Mouse (Mus musculus) embryonic fibroblast, embryonic 13.5 days (primary cell): ENCODE measurements around the gene Fam166b. TPM values are rescaled to one million over a fixed set of nuclear protein-coding genes. Genes with fewer than 3 reads are reported as not detected.

Experiments
- H3K27ac ChIP-seq: 2 replicates; pipeline ENCODE4 v1.5.1; 2012; ENCODE audit warnings: low read length, control low read depth, inconsistent platforms; ENCODE audit not compliant: insufficient read depth
- H3K4me1 ChIP-seq: 2 replicates; pipeline ENCODE4 v1.6.1; 2011; ENCODE audit warnings: low read length; ENCODE audit not compliant: control insufficient read depth, insufficient read depth
- H3K4me3 ChIP-seq: 2 replicates; pipeline ENCODE4 v1.5.1; 2011; ENCODE audit warnings: mild to moderate bottlenecking, control low read depth, low read length; ENCODE audit not compliant: insufficient read depth
- CTCF ChIP-seq: IDR thresholded peaks from 2 replicates; pipeline ENCODE4 v1.5.1; 2011; ENCODE audit warnings: mild to moderate bottlenecking, control low read depth, low read length, moderate library complexity, borderline replicate concordance; ENCODE audit not compliant: insufficient read depth
- POLR2A ChIP-seq: IDR thresholded peaks from 2 replicates; pipeline ENCODE4 v1.6.1; 2011; ENCODE audit warnings: low read depth, mild to moderate bottlenecking, control low read depth, low read length, moderate library complexity
- polyA plus RNA-seq: library from polyadenylated mRNA; stranded (reverse); fragments of >200 nt; gene quantifications from 2 replicates; pipeline ENCODE4 v1.2.4, GENCODE M21; 2011; ENCODE audit warnings: low read depth; ENCODE audit not compliant: missing spikeins, insufficient read length

The Fam166b gene
- polyA plus RNA-seq, 1 experiment = not detected

DNA sequence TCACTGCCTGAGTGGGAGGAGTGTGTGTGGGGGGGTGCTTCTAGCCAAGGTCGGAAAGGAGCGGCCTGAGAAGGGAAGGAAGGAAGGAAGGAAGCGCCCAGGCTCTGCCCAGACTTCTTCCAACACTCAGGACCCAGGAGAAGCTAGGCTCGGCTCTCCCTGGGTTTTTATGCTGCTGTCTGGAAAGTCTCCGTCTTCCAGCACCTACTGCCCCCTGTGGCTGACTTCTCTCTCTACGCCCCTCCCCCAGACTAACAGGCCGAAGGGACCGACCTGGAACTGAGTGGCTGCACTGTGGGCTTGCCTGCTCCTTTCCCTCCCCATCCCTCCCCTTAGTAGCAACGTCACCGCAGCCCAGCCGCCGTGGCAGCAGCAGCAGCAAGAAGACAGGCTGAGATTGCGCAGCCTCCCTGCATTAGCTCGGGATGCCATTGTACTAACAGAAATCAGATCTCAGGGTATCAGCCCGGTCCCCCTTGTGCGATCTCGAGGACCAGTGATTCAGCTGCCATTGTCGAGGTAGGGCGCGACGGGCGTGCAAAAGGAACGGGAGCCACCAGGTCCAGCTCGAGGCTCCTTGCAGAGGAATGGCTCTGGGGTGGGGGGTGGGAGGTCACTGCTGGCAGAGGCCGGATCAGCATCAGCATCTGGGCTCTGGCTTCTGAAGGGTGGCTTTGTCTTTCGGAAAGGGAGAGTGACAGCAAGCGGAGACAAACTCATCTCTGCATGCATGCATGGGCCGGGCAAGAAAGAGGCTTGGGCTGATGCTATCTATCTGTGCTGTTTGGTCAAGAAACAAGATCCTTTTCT, 22.6 kb downstream of the Fam166b start:
- Histone ChIP-seq H3K27ac (peak overlapping the region; percentile 90), H3K4me1 (peaks cover 9% of the 10 kb centered on the region), H3K4me3 (peak overlapping the region; percentile 64)
- TF ChIP-seq POLR2A (peak; percentile 91), CTCF (peak; percentile 38; the same call in 1 of the 2 replicates)

- no peak for TF ChIP-seq POLR2A
- no peak for TF ChIP-seq CTCF
- Histone ChIP-seq H3K4me1 (peaks cover 12% of the 10 kb centered on the region), H3K27ac (peak overlapping the region; percentile 90), H3K4me3 (no peak overlapping the region)
Measured at GRCm38 (mm10) chr4:43404697-43405096, 24.2 kb downstream of the Fam166b start.

- Histone ChIP-seq H3K4me1 (peaks cover 20% of the 10 kb centered on the region), H3K4me3 (no peak overlapping the region), H3K27ac (no peak overlapping the region; the same call in 1 of the 2 replicates)
- no peak for TF ChIP-seq POLR2A
- no peak for TF ChIP-seq CTCF
Measured at GRCm38 (mm10) chr4:43402212-43402611, 26.7 kb downstream of the Fam166b start.

GRCm38 (mm10) chr4:43401486-43401885, 27.4 kb downstream of the Fam166b start:
- peaks cover 20% of the 10 kb centered on the region for H3K4me1 ChIP-seq
- TF ChIP-seq CTCF = no peak
- TF ChIP-seq POLR2A = no peak
- 0 out of 2 replicates have a peak overlapping the region, but pooled peaks have one; percentile 9 for H3K27ac ChIP-seq
- H3K4me3 ChIP-seq = no peak overlapping the region

- Histone ChIP-seq H3K27ac (0 out of 2 replicates have a peak overlapping the region, but pooled peaks have one; percentile 9), H3K4me3 (no peak overlapping the region), H3K4me1 (peaks cover 20% of the 10 kb centered on the region)
Measured at GRCm38 (mm10) chr4:43400976-43401375, 28.0 kb downstream of the Fam166b start.

DNA sequence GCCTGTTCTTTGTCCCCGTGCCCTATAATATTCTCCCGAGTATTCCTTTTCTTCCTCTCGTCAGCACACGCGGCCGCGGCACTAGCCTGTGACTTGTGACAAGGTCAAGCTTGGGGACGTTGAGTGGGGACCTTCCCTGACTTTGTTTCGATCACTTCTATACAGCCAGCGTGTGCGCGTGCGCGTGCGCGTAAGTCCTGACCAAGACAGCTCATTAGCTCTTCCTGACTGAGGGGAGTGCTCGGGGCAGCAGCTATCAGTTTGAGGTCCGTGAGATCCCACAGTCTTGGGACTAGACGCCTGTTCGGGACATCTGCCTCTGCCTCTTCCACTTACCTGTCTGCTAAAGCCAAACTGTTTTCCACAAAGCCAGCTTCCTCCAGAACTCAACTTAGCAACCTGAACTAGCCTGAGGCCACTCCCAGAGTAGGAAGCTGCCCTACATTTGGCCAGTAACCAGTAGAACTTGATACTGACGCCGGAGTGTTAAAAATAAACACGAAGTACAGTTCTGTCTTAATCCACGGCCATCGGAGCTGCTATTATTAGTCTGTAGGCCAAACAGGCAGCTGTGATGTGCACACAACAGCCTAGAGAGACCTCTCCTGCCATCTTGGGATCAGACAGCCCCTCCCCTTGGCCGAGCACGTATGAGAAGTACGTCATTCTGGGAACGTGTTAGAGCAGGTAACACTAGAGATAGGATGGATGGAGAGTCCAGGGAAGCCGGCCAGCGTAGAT, 29.4 kb downstream of the Fam166b start:
- peak overlapping the region; percentile 86 for H3K27ac ChIP-seq
- peaks cover 20% of the 10 kb centered on the region for H3K4me1 ChIP-seq
- TF ChIP-seq CTCF = no peak
- no peak for TF ChIP-seq POLR2A
- H3K4me3 ChIP-seq = no peak overlapping the region

More at GRCm38 (mm10) chr4:43400976-43401375, 28.0 kb downstream of the Fam166b start:
- TF ChIP-seq CTCF (no peak), POLR2A (no peak)

- TF ChIP-seq CTCF (no peak), POLR2A (no peak)
- Histone ChIP-seq H3K4me1 (peaks cover 20% of the 10 kb centered on the region), H3K4me3 (no peak overlapping the region), H3K27ac (peak overlapping the region; percentile 86)
Measured at GRCm38 (mm10) chr4:43398829-43399331, 30.1 kb downstream of the Fam166b start.

GRCm38 (mm10) chr4:43398014-43398413, 30.9 kb downstream of the Fam166b start:
- Histone ChIP-seq H3K27ac (peak overlapping the region; percentile 86), H3K4me3 (no peak overlapping the region), H3K4me1 (peaks cover 22% of the 10 kb centered on the region)
- TF ChIP-seq POLR2A = no peak
- TF ChIP-seq CTCF = no peak

DNA sequence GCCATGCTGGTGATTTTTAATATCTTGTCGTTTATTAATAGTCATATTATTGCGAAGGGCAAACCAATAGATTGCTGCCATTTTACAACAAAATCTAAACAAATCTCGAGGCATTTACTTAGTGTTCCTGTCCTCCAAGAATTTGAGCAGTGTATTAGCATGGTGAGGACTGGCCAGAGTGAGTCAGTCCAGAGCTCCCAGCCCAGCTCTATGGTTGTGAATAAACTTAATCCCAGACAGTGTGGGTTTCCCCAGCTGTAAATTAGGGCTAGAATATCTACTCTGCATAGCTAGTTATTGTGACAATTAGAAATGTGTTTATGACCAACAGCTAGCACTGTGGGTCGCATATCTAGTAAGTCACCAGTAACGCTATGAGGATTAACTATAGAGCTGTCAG, 32.6 kb downstream of the Fam166b start:
- Histone ChIP-seq H3K4me1 (peaks cover 22% of the 10 kb centered on the region), H3K27ac (peak overlapping the region; percentile 100; the same call in 1 of the 2 replicates), H3K4me3 (no peak overlapping the region)
- TF ChIP-seq POLR2A (no peak), CTCF (no peak)
